ENCODE assay signal across 8 mouse cellular contexts in genomic region chr11:107027431-107028274, GRCm38 (mm10). TPM values are rescaled to one million over a fixed set of nuclear protein-coding genes. Genes with fewer than 3 reads are reported as not detected.
DNase-seq lines count a peak whose midpoint lies in the region; ATAC-seq and TF ChIP-seq lines count a peak whose summit lies in the region.

No protein-coding gene starts in this region.

- H3K36me3 ChIP-seq in embryonic facial prominence, embryonic 12.5 days, result no peaks in the 10 kb centered on the region
- no peaks in the 10 kb centered on the region for H3K36me3 ChIP-seq in kidney, adult 2 months (ENCODE audit: control insufficient read depth, insufficient read depth, low read length)
- H3K36me3 ChIP-seq in limb, embryonic 15.5 days, result no peaks in the 10 kb centered on the region
- no peaks in the 10 kb centered on the region for H3K36me3 ChIP-seq in midbrain, postnatal 0 days (ENCODE audit: insufficient read depth, low read length)

- peak overlapping the region; percentile 70 for H3K9ac ChIP-seq in embryonic facial prominence, embryonic 12.5 days
- H3K9ac ChIP-seq in limb, embryonic 15.5 days, result peak overlapping the region; percentile 61
- H3K9ac ChIP-seq in midbrain, postnatal 0 days (replicated peaks; ENCODE audit: low read length, poor library complexity, severe bottlenecking), result peak overlapping the region; percentile 73

- peak overlapping the region; percentile 64 for H3K4me2 ChIP-seq in embryonic facial prominence, embryonic 12.5 days (replicated peaks)
- peak overlapping the region; percentile 86 for H3K4me2 ChIP-seq in limb, embryonic 15.5 days
- H3K4me2 ChIP-seq in midbrain, postnatal 0 days (ENCODE audit: low read depth, low read length, poor library complexity, severe bottlenecking), result peak overlapping the region; percentile 64

- DNase-seq in B cell, adult 2 months, result peak; percentile 85 to 91
- DNase-seq in adrenal gland, postnatal 36 days, result peak; percentile 88 to 94
- DNase-seq in heart, adult 18-20 months, result peak; percentile 88 to 93
- peak; percentile 92 for DNase-seq in kidney, adult 2 months
- peak; percentile 96 for DNase-seq in midbrain, postnatal 0 days (ENCODE audit: low spot score)
- peak; percentile 81 to 90 for DNase-seq in spleen, postnatal 4 days (ENCODE audit: low spot score in 2 of 2)

- ATAC-seq in embryonic facial prominence, embryonic 12.5 days (ENCODE audit: insufficient number of reproducible peaks, insufficient read depth, low FRiP score, low TSS enrichment), result peak; percentile 81
- ATAC-seq in limb, embryonic 15.5 days (ENCODE audit: insufficient number of reproducible peaks, low FRiP score, low TSS enrichment, low read depth), result peak; percentile 81
- peak; percentile 88 for ATAC-seq in midbrain, postnatal 0 days (ENCODE audit: low FRiP score)

- TF ChIP-seq CTCF in kidney, adult 2 months (conservative IDR thresholded peaks at IDR 0.05; ENCODE audit: insufficient read depth, insufficient read length, low read depth, low read length), result no peak
- no peak for TF ChIP-seq CTCF in midbrain, postnatal 0 days (IDR thresholded peaks at IDR 0.05)

- peaks cover 30% of the 10 kb centered on the region for H3K4me1 ChIP-seq in embryonic facial prominence, embryonic 12.5 days
- peaks cover 6% of the 10 kb centered on the region; the same call in 1 of the 2 replicates for H3K4me1 ChIP-seq in kidney, adult 2 months (ENCODE audit: control insufficient read depth, insufficient read depth, low read length)
- peaks cover 34% of the 10 kb centered on the region for H3K4me1 ChIP-seq in limb, embryonic 15.5 days
- 0 out of 2 replicates have a peak, but pooled peaks cover 9% of the 10 kb centered on the region for H3K4me1 ChIP-seq in midbrain, postnatal 0 days (ENCODE audit: insufficient read depth, low read length)

- H3K4me3 ChIP-seq in embryonic facial prominence, embryonic 12.5 days, result peak overlapping the region; percentile 64
- H3K4me3 ChIP-seq in kidney, adult 2 months (ENCODE audit: insufficient read depth, low read depth, low read length), result peak overlapping the region; percentile 79
- peak overlapping the region; percentile 72 for H3K4me3 ChIP-seq in limb, embryonic 15.5 days
- peak overlapping the region; percentile 59 for H3K4me3 ChIP-seq in midbrain, postnatal 0 days (ENCODE audit: low read depth, low read length)

- peaks cover 21% of the 10 kb centered on the region for H3K27me3 ChIP-seq in embryonic facial prominence, embryonic 12.5 days
- no peaks in the 10 kb centered on the region for H3K27me3 ChIP-seq in kidney, adult 2 months (replicated peaks; ENCODE audit: control insufficient read depth, insufficient read depth, low read length)
- peaks cover 7% of the 10 kb centered on the region; the same call in 1 of the 2 replicates for H3K27me3 ChIP-seq in limb, embryonic 15.5 days
- no peaks in the 10 kb centered on the region for H3K27me3 ChIP-seq in midbrain, postnatal 0 days (ENCODE audit: insufficient read depth, low read length)

- no peak for TF ChIP-seq POLR2A in kidney, adult 2 months (IDR thresholded peaks at IDR 0.05; ENCODE audit: low read depth, low read length)

- no peaks in the 10 kb centered on the region for H3K9me3 ChIP-seq in embryonic facial prominence, embryonic 12.5 days
- no peaks in the 10 kb centered on the region for H3K9me3 ChIP-seq in limb, embryonic 15.5 days
- H3K9me3 ChIP-seq in midbrain, postnatal 0 days (ENCODE audit: low read length), result no peaks in the 10 kb centered on the region

- WGBS in embryonic facial prominence, embryonic 12.5 days, result 2% methylated on average over 86 of the region's 107 CpGs
- WGBS in kidney, adult 2 months, result 4% methylated on average over 107 of the region's 107 CpGs
- WGBS in limb, embryonic 15.5 days, result under 1% methylated on average over 107 of the region's 107 CpGs
- under 1% methylated on average over 99 of the region's 107 CpGs for WGBS in midbrain, postnatal 0 days

- H3K27ac ChIP-seq in embryonic facial prominence, embryonic 12.5 days, result peak overlapping the region; percentile 74
- peak overlapping the region; percentile 58 for H3K27ac ChIP-seq in kidney, adult 2 months (ENCODE audit: insufficient read depth, low read depth, low read length)
- peak overlapping the region; percentile 75 for H3K27ac ChIP-seq in limb, embryonic 15.5 days
- peak overlapping the region; percentile 85 for H3K27ac ChIP-seq in midbrain, postnatal 0 days (ENCODE audit: low read depth, low read length)

RNA-seq across cellular contexts. Expression of gene 1810010H24Rik, which starts 2.2 kb away (rescaled TPM):
- 1 to 10 TPM; 2.3 to 4.7 TPM for total RNA-seq in adrenal gland, postnatal 36 days (2021)
- 1.6 and 2.3 TPM in 2 replicates for polyA plus RNA-seq in embryonic facial prominence, embryonic 12.5 days (2016; fragmentation: Nextera tagmentation; extraction: Ambion mirVana)
- 1 to 10 TPM; 1.4 to 3.7 TPM for total RNA-seq in heart, adult 18-20 months (2021)
- polyA plus RNA-seq in kidney, adult 2 months (2012; rRNA removed), result 1.8 and 2.6 TPM in 2 replicates
- 1.9 and 2.1 TPM in 2 replicates for polyA plus RNA-seq in limb, embryonic 15.5 days (2015; fragmentation: Nextera tagmentation; extraction: Ambion mirVana)
- 11.0 and 15.6 TPM in 2 replicates for total RNA-seq in midbrain, postnatal 0 days (2014; rRNA removed)
- polyA plus RNA-seq in midbrain, postnatal 0 days (2015; fragmentation: Nextera tagmentation; extraction: Ambion mirVana), result 10.9 and 11.5 TPM in 2 replicates

RNA-seq across cellular contexts. Expression of gene Kpna2, which starts 28.3 kb away (rescaled TPM):
- 10 to 100 TPM; 40.8 to 43.6 TPM for total RNA-seq in adrenal gland, postnatal 36 days (2021)
- polyA plus RNA-seq in embryonic facial prominence, embryonic 12.5 days (2016; fragmentation: Nextera tagmentation; extraction: Ambion mirVana), result 417 and 444 TPM in 2 replicates
- total RNA-seq in heart, adult 18-20 months (2021), result 10 to 100 TPM; 70.1 to 72.1 TPM
- 11.9 and 14.1 TPM in 2 replicates for polyA plus RNA-seq in kidney, adult 2 months (2012; rRNA removed)
- polyA plus RNA-seq in limb, embryonic 15.5 days (2015; fragmentation: Nextera tagmentation; extraction: Ambion mirVana), result 277 and 281 TPM in 2 replicates
- total RNA-seq in midbrain, postnatal 0 days (2014; rRNA removed), result 73.1 and 82.8 TPM in 2 replicates
- polyA plus RNA-seq in midbrain, postnatal 0 days (2015; fragmentation: Nextera tagmentation; extraction: Ambion mirVana), result 92.7 TPM in 2 replicates

Comparison
In these comparisons a context has a peak if more than half of its experiments do, and no peak if none do; other contexts are left out.
1. Peak in every context shown above with its lines: DNase-seq, ATAC-seq, H3K4me3 ChIP-seq and H3K27ac ChIP-seq.